Mouse (Mus musculus) c-Kit-positive CD71-positive TER-119-positive erythroid progenitor cells, embryonic 14.5 days (primary cell): Measurements from ENCODE around the gene Exoc3.

Experiments
- DNase-seq: peaks from one replicate; pipeline ENCODE4 v3.0.0-alpha.2; 2013; ENCODE audit warnings: low spot score

The Exoc3 gene

DNA sequence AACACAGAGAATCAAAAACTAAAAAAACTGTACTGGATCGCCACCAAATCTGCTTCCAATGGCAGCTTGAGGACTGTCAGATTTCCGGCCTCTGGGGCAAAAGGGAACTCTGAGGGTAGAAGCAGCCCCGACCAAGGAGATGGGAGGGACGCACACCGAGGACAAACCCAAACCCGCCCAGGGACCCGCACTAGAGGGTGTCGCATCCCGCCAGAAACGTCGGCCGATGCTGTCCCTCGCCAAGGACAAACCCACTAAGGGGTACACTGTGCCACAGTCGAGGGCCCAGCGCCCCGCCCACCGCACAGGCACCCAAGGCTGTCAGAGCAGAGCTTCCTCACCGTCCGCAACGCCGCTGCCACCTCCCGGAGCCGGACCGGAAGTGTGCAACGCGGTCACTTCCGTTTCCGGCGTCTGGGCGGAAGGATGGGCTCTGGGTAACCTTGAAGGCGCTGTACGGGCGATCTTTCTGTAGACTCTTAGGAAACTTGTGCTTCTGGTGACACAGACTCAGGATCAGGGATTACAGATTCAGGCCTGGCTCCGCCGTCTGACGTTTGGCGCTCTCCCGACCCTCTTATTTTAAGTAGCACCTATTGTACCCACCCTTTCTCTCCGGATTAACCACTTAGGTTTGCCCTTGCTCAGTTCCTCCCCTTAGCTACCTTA, at the start of gene Exoc3:
TSS of gene Exoc3 (minus strand) at position 416 of the 669 bp plus-strand sequence.
- peak; percentile 87 for DNase-seq

DNA sequence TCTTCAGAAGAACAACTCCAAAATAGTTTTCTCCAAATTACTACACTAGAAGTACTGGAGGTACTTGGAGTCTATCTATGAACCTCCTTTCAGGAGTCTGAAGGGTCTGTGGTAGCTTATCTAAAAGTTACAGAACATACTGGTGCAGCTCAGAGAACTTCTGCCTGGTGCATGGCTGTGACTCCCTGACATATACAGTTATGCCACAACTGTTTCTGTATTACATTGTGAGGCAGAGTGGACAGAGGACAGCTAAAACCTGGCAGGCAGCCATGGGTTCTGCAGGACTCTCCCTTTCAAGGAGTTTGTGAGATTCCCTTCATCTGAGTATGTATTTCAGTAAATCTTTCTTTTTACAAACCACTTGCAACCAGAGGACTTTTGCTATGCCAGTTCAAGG, 38.0 kb upstream of the Exoc3 start:
- no peak for DNase-seq

- DNase-seq: no peak
Measured at GRCm38 (mm10) chr13:74245899-74246231, 37.3 kb upstream of the Exoc3 start.

GRCm38 (mm10) chr13:74245214-74245898, 36.8 kb upstream of the Exoc3 start:
- no peak for DNase-seq

DNA sequence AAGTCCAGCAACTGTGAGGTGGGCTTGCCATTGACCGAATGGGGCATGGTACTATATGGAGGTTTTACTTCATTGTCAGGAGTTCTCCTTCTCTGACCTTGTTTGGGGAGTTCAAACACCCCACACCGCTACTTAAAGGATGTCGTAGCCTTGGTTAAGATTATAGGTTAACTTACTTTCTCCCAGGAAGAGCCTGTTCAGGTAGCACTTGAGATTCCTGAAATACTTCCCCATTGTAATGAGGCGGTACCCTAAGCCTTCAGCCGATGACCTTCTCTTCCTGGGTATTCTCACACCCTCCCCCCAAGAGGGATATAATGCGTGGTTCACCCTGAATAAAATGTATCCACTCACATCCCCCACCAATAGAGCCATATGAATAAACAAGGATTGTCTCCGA, 29.0 kb upstream of the Exoc3 start:
- no peak for DNase-seq

DNA sequence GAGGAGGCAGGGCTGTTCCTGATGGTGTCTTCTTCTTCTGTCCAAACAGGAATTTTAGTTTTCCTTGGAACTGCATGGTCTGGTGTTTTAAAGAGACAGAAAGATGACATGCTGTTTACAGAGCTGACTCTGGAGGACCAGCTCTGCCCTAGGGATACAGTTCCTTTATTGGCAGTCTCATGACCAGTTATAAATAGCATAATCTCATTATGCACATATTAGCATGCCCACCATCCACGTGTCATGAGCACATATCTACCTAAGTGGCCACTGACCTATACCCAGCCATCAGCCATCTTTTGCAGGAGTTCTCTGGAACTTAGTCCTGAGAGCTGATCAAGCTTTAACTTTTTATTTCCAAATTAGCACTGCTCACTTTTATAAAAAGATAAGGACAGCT, 12.1 kb upstream of the Exoc3 start:
- DNase-seq: no peak

- no peak for DNase-seq
Measured at GRCm38 (mm10) chr13:74218441-74218840, 9.9 kb upstream of the Exoc3 start.

DNA sequence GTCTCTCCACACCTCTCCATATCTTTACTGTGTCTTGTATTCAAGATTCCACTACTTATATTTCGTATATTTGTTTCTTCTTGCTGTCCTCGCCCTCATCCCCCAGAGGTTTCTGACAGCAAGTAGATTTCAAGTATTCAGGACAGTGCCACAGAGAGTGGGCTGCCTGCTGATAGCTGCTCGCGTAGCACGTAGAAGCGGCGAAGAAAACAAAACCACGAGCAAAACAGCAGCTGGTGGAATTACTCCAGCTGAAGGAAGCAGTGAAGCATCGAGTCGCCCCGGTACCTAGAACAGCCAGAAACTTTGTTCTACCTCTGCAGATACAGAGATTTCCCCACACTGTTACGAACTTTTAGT, 434 bp upstream of the Exoc3 start:
- no peak for DNase-seq

GRCm38 (mm10) chr13:74196451-74196850, 12.1 kb downstream of the Exoc3 start:
- DNase-seq: no peak

DNA sequence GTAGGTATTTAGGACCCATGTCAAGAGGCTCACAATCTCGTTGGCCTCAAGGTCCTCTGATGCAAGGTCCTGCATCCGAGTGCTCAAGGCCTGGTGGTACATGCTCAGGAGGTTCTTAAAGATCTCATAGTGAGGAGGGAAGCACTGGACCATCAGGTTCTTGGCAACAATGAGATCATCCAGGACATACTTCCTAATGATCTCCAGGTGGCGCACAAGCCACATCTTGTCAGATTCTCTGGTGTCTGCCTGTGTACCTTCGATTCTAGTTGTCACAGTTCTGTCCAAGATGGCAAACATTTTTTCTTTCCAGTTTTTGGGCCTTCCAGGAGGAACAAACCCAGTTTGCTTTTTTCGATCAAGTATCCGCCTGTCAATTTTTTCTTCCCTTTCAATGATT, 15.9 kb downstream of the Exoc3 start:
- DNase-seq: peak; percentile 19

DNA sequence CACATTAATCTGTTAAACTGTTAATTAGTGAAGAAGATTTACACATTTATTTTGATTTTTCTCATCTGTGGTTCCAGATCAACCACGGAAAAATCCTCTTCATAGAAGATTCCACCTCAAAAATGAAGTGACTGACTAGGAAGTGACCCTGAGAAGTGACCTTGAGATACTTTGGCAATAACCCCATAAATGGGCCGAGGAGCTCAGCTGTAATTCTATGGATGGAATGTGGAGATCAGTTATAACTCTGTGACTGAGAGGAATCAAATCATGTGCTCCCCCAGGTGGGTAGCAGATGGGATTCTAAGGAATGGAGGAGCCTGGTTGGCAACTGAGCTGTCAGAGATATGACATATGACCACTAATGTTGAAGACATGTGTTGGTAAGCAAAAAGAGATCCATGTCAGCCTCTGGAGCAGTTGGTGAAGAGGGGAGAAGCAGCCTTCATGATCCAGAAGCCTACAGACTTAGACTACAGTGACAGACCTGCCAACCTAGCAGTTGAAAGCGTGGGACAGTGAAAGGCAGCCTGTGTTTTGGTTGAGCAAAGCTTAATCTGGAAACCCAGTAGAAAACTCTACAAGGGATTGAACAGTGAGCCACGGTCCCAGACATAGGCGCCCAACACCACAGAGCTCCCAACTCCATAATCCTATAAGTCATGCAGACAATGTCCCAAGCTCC, 25.4 kb downstream of the Exoc3 start:
- DNase-seq: no peak

- DNase-seq: no peak
Measured at GRCm38 (mm10) chr13:74172036-74172435, 36.5 kb downstream of the Exoc3 start.

- DNase-seq: no peak
Measured at GRCm38 (mm10) chr13:74169446-74170164, 38.9 kb downstream of the Exoc3 start.

DNA sequence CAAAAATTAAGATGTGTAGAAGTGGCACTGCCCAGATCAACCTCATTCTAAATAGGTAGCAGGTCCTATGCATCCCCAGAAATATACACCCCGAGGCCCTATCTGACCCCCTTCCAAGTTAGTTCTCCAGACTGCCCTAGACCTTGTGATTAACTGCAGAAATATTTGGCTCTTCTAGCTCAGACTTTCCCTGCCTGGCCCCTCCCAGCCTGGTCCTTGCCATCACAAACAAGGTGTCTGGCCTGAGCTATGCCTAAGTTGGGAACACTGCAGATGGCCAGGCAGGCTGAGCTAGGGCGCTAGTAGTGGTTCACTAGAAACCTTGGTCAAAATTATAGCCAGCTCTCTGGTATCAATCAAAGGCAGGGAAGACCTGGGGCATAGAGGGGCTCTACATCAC, 41.0 kb downstream of the Exoc3 start:
- no peak for DNase-seq

DNA sequence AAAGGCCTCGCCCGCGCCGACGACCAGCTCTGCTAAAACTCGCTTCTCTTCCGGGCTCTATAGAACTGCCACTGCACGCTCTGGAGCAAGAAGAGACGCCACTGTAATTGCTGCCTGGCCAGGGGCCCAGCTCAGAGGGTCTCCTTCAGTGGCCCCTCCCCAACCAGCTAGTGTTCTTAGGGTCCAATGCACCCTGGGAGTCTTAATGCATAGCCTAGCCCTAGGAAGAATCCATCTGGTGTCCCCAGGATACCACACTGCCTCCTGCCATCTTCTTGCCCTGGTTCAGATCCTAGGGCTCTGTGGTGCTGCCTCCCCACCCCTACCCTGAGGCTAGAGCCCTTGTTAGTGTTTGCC, 41.5 kb downstream of the Exoc3 start:
- no peak for DNase-seq

- peak; percentile 69 for DNase-seq
Measured at GRCm38 (mm10) chr13:74166348-74167056, 42.0 kb downstream of the Exoc3 start.

DNA sequence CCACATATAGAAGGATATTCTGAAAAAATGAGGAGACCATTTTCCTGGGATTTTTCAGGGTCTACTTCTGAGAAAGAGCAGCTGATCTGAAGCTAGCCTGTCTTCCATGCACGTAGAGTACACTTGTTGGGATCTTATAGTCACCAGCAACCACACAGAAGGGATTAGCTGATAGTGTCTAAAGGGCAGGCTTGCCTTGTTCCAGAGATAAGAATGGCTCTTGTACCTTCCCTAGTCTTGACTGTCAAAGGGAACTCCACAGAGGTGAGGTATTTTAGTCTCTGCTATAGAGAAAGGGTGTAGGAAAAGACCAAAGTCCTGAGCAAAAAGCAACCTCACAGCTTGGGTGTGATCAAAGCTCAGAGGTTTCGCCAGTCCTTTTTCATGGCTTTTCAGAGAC, 61.2 kb downstream of the Exoc3 start:
- DNase-seq: peak; percentile 34

DNA sequence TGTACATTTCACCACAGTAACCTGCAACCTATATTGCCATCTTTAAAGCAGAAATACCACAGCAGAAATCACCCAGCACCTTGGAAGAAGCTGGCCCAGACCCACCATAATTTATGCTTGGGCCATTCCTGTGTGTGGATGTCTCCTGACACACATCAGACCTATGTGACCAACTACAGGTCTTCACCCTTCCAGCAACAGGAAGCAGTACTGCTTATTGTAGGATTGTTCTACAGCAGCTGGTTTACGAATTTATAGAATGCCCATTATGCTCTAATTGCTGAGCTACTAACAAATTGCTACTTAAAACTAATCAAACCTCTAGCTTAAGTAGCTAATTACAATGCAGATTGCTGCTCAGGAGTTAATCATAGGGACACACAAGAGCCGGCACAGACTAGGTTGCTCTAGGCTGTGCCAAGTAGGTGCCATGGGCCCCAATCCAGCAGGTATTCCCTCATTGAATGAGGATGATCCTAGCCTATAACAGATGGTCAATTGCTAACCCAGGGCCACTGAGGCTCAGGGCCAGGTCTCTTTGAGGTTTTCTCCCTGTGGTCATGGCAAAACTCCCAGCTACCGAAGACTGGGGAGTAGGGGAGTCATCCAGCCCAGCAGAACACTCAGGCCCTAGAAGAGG, 62.4 kb downstream of the Exoc3 start:
- no peak for DNase-seq

GRCm38 (mm10) chr13:74144120-74144884, 64.2 kb downstream of the Exoc3 start:
- DNase-seq: no peak

DNA sequence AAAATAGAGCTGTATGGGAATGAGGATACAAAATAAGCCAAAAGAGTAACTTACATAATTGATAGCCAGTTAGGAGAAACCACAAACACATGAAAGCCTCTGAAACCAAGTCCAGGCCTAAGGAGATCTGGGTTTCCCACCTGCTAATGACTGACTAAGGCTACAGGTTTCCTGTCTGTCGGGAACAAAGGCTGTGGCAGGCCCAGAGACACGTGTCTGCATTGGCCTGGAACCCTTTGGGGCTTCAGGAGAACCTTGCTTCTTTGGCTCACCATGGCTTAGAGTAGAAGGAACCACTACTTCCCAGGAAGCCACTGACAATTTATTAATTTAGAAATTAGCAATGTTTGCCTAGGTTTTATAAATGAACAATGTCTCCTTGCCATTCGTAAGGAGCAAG, 65.2 kb downstream of the Exoc3 start:
- DNase-seq: no peak

DNA sequence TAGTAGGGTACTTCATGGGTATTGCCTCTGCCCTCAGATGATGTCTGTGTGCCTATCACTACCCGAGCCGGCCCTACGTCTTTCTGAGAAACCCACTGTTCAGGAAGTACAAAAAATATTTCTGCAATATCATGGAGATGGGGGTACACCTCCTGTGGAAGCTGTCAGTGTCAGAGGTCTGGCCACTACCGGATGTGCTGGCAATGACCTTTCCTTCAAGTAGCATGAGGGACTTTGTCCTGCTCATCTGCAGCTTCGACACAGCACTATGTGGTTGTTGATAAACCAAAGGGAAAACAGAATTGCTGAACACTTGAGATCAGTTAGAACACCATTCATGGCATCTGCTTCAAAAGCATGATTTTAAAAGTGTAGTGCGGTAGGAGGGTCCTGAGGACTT, 67.7 kb downstream of the Exoc3 start:
- no peak for DNase-seq
